Mouse (Mus musculus) spleen, postnatal 4 days (tissue): Measurements from ENCODE around the gene Upk3b.
A peak's percentile ranks its signal among the peaks of the same experiment; 100 is the strongest.

Source experiments
- DNase-seq, 2 experiments: peaks; one replicate each; pipeline ENCODE4 v3.0.0; 2022; ENCODE audit warnings: low spot score in 2 of 2

Gene Upk3b

DNA sequence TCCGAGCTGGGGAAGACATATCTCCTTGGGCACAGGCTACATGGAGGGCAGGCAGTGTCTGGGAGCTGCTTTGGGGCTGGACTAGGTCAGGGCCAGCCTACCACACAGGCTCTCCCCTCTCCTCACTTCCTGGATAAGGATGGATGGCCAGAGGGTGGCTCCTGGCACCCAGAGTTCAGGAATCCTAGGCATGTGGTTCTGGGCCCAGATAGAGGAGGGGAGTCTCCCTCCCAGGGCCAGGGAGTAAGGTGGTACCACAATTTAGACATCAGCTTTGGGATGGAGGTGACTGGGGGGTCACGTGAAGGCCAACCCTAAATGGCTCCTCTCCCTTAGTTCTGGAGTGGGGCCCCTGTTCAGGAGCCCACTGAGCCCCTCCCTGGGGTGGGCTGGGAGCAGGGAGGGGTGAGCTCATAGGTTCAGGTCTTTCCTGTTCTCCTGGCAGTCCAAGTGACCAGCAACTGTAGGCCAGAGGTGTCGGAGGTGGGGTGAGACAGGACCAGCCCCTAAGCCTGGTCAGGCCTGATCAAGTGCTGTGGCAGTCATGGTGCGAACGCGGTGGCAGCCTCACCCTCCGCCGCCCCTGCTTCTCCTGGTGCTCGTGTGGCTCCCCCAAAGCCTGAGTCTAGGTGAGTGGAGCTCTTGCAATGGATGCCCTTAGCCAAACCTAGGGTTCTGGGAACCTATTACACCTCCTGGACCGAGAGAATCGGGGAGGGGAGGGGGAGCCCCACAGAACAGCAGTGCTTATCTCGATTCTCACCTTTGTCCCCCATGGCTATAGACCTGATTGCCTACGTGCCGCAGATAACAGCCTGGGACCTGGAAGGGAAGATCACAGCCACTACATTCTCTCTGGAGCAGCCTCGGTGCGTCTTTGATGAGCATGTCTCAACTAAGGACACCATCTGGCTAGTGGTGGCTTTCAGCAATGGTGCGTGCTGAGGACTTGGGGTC is at the start of gene Upk3b:
Upk3b (plus strand) TSS at position 239 of the 957 bp plus-strand sequence.
- no peak for DNase-seq

DNA sequence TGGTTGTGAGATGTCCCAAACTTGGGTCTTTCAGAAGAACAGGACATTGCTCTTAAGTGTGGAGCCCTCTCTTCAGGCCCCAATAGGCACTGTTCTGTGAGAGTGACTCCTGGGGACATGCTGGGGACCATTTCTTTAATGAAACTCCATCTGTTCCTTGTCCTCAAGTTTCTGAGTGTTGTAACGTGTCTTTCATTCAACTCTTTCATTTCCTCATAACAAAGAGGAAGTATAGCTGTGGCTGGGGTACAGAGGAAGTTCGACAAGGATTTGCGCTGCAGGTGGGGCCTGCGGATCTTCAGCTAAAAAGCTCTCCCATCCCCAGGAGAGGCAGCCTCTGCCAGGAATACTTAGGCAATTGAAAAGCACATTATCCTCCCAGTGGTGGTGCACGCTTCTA is 47.7 kb upstream of the Upk3b start:
- DNase-seq = peak in 1 of 2 experiments; percentile 31

DNA sequence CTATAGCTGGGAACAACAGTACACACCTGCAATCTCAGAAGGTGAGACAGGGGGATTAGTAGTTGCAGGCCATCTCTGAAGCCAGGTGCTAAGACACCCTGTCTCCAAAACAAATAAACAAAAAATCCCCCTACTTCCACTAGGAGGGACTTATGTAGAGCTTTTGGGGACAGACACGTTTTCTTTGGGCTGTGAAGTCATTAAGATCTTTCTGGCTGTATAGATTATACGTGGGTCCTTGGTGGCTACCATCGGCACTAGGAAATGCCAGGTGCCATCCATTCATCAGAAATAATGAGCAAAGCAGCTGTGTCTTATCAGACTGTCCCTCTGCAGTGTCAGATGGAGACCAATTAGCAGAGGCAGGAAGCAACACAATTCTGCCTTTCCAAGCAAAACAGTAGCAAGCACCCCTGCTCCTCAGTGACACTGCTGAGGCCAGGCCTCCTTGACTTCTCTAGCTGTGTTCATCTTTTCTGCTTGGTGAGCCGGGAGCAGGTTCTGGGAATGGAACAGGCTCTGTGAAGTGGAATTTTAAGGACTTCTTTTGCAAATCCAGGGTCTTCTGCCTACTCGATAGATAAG is 44.8 kb upstream of the Upk3b start:
- no peak for DNase-seq

DNA sequence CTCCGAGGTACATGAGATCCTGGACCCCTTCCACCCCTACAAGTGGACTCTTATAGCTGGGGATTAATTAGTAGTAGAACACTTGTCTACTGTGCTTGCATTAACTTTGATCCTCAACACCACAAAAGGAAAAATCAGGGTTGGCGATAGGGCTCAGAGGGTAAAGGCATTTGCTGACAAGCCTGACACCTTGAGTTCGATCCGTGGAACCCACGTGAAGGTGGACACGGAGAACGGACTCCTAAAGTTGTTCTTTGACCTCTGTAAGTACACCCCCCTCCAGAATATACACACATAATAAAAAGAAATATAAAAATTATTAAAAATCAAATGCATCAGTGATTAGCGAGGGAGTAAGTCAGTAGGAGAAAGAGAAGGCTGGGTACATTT is 44.0 kb upstream of the Upk3b start:
- DNase-seq = no peak

DNA sequence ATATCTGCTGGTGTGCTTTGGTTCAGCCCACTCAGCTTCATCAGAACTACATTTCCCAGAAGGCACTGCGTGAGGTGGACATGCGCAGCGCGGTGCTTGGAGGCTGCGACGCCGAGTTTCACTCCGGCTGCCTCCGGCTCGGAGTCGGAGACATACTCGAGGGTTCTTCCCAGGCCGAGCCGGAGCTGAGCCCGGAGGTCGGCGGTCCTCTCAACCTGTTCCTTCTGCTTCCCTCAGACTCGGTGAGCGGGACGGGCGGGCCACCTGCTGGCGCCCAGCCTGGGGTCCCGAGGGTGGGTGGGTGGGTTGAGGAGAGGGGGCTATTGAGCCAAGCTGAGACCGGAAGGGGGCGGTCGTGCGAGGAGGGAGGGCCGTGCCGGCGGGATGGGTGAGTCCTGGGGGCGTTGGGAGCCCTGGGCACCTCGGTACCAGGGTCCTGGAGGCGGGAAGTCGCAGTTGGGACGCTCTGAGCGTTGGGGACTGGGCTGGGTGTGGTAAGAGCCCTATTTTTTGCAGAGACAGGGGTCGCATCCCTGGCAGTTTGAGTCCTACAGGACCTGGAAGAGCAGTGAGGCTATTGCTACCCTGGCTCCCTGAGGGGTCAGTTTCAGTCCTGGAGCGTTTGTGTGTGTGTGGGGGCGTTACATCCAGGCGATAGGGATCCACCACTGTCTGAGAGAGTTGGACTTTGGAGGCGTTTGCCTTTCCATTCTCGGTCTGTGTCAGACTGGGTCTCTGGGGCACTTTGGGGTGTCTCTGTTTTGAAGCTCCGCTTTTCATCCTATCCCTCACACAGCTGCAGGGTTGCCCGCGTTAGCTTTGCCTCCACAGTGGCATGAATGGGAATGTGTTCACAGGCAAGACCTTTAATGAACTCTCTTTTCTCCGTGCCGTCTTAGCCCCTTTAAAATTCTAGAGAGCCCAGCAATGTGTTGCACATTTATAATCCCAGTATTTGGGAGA is 43.3 kb upstream of the Upk3b start, which contains the start of gene Dtx2:
Dtx2 (plus strand) TSS at position 76 of the 963 bp plus-strand sequence.
- peak; percentile 87 to 93 for DNase-seq

DNA sequence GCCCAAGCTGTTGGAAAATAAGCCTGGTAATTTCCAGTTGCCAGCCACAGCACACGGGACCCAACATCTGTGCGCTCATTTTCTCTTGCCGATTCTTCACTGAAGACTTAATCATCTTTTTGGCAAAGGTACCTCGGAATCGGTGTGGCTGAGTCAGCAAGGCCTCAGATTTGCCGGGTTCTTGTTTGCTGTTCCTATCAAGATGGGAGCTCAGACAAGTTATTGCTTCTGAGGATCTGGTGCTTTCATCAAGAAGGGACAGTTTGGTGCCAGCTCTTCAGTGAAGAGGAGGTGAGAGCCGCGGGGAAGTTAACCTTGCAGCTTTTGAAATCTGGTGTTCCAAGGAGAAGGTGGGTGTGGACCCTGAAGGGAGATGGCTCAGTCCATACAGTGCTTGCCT is 42.1 kb upstream of the Upk3b start:
- DNase-seq = no peak

DNA sequence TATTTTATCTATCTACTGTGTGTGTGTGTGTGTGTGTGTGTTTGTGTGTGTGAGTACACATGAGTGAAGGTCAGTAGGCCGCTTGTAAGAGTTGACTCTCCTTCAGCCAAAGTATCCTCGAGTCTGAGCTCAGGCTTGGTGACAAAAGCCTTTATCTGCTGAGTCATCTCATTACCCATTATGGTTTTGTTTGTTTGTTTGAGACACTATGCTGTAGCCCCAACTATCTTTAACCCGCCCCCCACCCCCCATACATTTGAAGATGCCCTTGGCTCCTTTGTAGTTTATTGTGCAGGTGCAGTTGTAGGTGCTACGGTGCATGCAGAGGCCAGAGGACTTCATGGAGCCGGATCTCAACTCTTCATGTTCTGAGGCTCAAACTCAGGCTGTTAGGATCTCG is 37.1 kb upstream of the Upk3b start:
- no peak for DNase-seq

DNA sequence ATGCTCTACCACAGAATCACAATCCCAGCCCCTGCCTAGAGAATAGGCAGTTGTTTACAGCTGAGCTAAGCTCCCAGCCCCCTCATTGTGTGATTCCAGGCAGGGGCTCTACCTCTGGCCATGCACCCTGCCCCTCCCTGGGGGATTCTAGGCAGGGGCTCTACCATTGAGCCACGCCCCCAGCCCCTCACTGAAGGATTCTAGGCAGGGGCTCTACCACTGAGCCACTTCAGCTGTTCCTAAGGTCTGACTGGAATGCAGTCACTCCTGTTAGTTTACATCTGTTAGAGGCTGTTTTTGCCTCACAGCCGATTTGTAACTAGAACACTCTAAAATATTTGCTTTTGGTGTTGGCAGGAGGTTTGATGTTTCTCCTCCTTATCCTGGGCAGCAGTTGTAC is 36.0 kb upstream of the Upk3b start:
- no peak for DNase-seq

DNA sequence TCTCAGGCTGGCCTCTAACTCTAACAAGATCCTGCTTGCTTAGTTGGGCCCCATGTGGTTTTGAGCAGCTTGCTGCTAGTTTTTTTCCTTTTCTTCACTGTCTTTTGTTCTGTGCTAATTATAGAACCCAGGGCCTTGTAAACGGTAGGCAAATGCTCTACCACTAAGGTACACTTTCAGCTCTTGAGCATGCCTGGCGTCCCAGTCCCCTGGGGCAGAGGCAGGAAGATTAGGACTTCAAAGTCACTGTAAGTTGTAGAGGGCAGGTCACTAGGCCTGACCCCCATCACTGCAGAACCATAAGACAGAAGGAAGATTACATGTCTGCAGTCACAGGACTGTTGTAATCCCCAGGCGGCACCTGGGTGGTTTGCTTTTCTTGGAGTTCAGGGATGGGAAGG is 35.5 kb upstream of the Upk3b start:
- no peak for DNase-seq

DNA sequence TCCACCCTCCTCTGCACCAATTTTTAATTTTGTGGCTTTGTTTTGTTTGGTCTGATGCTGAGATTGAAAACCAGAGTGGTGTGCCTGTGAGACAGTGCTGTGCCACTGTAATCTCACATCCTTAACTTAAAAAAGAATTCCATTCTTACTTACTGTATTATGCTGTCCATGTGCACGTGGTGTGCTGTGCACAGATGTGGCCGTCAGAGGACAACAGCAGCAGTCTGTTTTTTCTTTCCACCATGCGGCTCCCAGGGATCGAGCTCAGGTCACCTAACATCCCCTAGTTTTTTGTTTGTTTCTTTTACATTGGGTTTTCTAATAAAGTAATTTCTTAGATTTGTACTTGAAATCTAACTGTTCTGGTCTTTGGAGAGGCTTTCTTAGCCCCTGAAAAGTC is 33.8 kb upstream of the Upk3b start:
- no peak for DNase-seq

DNA sequence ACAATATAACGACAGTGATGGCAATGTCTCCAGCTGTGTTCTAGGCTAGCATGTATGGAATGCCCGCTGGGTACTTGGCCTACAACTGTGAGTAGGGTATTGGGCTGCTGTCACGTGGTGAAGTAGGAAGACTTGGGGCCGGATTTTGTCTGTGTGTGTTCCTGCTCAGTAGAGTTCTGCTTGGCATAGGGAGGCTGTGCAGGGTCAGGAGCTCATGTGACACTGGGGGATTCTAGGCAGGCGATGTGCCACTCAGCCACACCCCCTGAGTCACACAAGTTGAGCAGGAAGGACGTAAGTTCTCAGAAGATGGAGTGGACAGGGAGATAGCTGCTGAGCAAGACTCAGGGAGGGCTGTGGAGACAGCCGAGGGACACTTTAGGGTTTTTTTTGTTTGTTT is 30.6 kb upstream of the Upk3b start:
- DNase-seq = no peak

DNA sequence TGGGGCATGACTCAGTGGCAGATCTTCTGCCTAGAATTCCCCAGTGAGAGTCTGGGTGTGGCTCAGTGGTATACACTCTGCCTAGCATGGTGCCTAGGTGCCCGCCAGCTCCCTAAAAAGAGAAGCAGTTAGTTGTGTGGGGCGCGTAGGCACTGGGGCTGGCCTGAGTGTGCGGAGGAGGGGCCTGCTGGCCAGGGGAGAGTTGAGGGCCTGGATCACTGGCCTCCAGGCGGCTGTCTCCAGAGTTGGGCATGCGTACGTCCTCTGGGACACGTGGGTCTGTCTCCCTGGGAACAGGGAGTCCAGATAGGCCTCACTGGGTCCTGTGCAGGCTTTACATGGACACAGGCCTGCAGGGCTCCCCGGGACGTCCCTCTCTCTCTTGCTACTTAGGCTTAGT is 23.4 kb upstream of the Upk3b start:
- no peak for DNase-seq

DNA sequence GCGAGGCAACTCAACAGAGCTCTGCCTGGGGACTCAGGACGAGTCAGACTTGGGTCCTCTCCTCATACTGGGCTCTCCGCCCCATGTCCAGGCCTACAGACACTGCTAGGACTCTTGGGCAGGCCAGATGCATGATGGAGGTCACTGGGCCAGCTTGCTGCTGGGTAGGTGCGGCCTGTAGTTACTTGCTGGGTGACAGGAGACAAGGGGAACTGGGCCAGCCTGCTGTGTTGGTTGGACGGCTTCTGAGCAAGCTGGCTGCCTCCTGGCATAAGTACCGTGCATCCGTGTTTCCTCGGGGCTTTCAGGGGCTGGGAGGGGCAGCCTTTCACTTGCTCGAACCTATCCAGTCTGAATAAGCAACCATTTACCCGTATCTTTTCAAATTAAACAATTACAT is 22.7 kb upstream of the Upk3b start:
- DNase-seq = no peak

DNA sequence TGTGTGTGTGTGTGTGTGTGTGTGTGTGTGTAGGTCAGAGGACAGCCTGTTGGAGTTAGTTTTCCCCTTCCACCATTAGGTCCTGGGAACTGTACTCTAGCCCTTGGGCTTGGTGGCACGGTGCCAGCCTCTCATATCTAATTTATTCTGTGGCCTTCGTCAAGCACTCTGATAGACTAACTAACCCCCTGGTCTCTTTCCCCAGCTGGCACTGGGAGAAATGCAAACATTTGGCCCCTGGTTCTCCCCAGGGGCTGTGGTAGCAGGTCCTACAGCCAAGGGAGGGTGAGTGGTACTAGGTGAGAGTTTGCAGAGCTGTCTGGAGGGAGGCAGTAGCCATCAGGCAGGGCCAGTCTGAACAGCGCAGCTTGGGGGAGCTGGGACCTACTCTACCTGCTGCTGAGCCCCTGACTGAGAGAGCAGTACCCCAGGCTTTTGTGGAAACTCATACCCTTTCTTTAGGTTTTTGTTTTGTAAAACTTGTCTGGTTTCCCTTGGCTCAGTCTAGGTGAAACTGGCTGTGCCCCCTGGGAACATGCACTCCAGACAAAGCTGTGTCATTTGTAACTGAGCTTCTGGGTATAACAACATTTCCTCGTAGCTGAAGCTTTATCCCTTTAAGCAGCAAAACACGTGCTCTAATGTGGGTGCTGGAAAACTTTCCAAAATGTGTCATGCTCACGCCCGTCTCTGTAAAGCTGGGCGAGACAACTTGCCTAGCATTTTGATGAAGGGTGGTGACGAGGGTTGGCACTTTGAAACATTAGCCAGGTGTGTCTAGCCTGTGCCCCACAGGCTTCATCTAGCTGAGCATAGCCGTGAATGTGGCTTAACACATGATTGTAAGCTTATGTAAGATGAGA is 22.1 kb upstream of the Upk3b start:
- DNase-seq = no peak

DNA sequence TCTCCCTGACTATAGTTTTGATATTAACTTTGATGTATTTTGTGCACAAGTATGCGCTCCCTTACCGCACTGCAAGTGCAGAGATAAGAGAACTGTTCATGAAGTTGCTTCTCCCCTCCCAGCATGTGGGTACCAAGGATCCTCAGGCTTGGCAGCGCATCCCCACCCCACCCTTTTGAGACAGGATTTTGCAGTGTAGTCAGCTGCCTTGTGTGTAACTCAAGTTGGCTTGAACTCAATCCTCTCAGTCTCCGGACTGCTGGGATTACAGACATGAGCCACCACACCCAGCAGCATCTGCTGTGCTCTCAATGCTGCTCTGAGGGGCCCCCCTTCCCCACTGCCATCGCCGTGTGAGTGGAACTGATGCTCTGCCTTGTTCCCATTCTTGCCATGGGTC is 21.0 kb upstream of the Upk3b start:
- no peak for DNase-seq

DNA sequence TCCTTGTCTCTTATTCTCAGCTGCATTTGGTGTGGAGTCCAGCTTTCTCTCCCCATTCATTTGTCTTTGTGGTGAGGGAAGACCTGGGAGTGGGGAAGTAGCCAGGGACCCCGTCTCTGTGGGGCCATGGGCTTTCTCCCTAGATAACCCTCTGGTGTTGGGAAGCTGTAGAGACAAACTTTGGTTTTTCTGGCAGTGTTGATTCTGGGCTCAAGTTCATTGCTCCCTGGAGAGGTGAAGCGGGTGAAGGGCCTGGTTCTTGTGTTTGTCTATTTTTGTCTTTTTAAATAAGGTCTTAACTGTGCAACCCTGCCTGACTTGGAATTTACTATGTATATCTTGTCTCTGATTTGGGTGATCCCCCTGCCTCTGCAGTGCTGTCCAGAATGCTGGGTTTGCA is 19.6 kb upstream of the Upk3b start:
- DNase-seq = no peak

DNA sequence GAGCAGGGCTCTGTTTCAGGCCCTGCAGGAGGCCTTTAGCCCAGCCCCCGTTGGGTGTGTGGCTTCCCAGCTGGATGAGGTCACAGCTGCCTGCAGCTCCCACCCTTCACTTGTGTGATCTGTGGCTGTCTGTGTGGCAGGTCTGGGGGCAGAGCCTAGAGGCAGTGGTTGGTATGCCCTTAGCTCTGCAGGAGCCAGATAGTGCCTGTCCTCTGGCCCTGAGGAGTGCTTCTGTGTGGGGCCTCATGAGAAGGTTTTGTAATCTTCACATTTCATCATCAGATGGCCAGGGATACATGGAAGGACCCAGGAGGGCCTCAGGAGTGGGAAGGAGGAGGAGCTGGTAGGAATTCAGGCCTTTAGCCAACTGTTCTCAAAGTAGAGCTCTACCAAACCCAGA is 18.4 kb upstream of the Upk3b start:
- no peak for DNase-seq

DNA sequence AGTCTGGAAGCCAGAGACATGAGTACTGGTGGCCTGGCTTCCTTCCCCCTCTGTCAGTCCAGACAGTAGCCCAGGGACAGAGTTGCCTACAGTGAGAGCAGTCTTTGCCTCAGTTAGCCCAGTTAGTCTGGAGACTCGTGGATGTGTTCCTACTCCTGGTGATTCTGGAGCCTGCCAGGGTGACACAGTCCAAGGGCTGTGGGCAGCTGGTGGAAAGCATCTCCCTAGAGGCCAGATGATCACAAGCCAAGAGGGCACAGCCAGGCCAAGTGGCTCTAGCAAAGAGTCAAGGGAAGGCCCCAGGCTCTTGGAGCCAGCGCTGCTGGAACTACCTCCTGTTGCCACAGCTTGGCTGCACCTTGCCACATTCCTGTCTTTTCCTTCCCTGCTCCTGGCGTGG is 12.6 kb upstream of the Upk3b start:
- DNase-seq = no peak

DNA sequence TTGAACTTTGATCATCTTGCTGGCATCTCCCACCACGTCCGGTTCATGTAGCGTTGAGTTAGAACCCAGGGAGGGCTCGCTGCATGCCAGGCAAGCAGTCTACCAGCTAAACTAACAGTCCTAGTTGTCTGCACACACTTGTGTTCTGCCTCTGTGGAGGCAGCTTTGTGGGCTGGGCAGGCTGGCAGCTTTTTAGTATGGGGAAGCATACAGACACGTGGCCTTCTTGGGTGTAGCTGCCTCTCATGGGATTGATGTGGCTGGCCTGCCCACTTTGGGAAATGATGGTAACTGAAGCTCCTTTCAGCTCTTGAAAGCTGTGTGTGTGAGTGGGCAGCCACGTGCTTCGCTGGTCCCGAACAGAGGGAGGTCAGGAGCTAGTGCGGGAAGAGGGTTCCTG is 11.4 kb upstream of the Upk3b start:
- DNase-seq = no peak

DNA sequence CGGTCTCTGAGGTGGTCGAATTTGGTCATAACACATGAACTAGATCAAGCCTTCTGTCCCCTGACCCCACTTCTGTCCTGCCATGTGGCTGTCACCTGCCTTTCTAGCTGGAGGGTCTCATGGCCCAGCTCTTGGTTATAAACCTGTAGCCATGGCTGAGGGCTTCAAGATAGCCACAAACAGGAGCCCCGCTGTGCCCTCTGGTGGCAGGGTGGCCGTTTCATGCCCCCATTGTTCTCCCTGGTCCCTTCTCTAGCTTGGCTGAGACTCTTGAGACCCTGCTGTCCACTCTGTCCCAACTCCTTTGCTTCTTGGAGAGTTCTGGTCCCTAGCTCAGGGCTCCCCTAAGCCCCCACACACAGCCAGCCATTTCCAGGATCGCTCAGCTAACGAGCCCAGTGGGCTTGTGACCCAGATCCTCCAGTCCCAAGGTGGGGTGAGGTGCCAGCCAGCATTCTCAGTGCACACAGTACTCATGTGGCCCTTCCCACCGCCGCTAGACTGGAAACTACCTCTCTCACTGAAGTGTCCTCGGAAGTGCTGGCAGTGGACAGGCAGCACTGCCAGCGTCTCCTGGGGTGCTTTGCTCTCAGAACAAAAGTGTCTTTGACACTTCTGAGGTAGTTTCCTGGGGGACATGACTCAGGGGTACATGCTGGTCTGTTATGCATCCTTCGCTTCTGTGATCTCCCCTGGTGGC is 10.5 kb upstream of the Upk3b start:
- DNase-seq = no peak

DNA sequence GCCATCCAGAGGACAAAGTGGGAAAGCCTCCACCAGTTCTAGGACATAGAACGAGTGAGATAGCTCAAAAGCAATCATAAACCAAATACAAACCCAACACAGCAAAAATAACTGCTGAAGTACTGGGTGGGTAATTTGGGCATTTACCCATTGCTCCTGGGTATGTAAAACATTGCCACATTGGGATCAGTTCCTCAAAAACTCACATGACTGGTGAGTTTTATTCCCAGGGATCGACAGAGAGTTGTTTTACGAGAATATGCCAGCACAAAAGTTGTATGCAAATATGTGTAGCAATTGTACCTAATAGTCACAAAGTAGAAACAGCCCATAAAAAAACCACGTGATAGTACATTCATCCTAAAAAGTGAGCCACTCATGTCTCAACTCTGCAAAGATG is 3.4 kb upstream of the Upk3b start:
- no peak for DNase-seq
